Mouse (Mus musculus) liver, embryonic 15.5 days (tissue): ENCODE measurements around the gene Dlx3. TPM values are rescaled to one million over a fixed set of nuclear protein-coding genes. Genes with fewer than 3 reads are reported as not detected.

Source experiments
- ATAC-seq: fragments of 200-750 bp; cut with Nextera tagmentation; 2 replicates; pipeline ENCODE4 v1.8.0; 2017; ENCODE audit warnings: moderate number of reproducible peaks, mild to moderate bottlenecking, moderate library complexity; ENCODE audit not compliant: insufficient read depth
- H3K27ac ChIP-seq: fragments of 300-500 bp; sonication (generic); replicated peaks from 2 replicates; pipeline ENCODE4 v1.5.1; 2015; ENCODE audit warnings: mild to moderate bottlenecking, inconsistent platforms
- H3K27me3 ChIP-seq: fragments of 300-500 bp; sonication (generic); 2 replicates; pipeline ENCODE4 v1.6.1; 2015; ENCODE audit warnings: mild to moderate bottlenecking, inconsistent platforms
- H3K36me3 ChIP-seq: fragments of 300-500 bp; sonication (generic); replicated peaks from 2 replicates; pipeline ENCODE4 v1.6.1; 2015; ENCODE audit warnings: moderate library complexity, mild to moderate bottlenecking, inconsistent platforms
- H3K4me1 ChIP-seq: fragments of 300-500 bp; sonication (generic); replicated peaks from 2 replicates; pipeline ENCODE4 v1.6.1; 2015; ENCODE audit warnings: inconsistent platforms
- H3K4me2 ChIP-seq: fragments of 300-500 bp; sonication (generic); 2 replicates; pipeline ENCODE4 v1.6.1; 2015; ENCODE audit warnings: moderate library complexity, mild to moderate bottlenecking, inconsistent platforms
- H3K4me3 ChIP-seq: fragments of 300-500 bp; sonication (generic); replicated peaks from 2 replicates; pipeline ENCODE4 v1.5.1; 2015; ENCODE audit warnings: mild to moderate bottlenecking, inconsistent platforms
- H3K9ac ChIP-seq: fragments of 300-500 bp; sonication (generic); 2 replicates; pipeline ENCODE4 v1.6.1; 2015; ENCODE audit warnings: moderate library complexity, mild to moderate bottlenecking, inconsistent platforms
- H3K9me3 ChIP-seq: fragments of 300-500 bp; sonication (generic); replicated peaks from 2 replicates; pipeline ENCODE4 v1.6.1; 2016; ENCODE audit warnings: inconsistent platforms
- WGBS: fragments of 180-500 bp; shearing (Covaris S2); methylation state at CpG from one replicate; pipeline ENCODE4 v1.1.7; 2015; ENCODE audit warnings: mixed read lengths; ENCODE audit not compliant: insufficient replicate concordance; 5-methylcytosine and 5-hydroxymethylcytosine counted together
- polyA plus RNA-seq: library from polyadenylated mRNA; unstranded; fragments of >200 nt; fragmentation: Nextera tagmentation; extraction: Ambion mirVana; gene quantifications from 2 replicates; pipeline ENCODE4 v1.2.1, GENCODE M21; 2015

Dlx3 gene
- polyA plus RNA-seq, 1 experiment from 2014 or later: 0.05 TPM

DNA sequence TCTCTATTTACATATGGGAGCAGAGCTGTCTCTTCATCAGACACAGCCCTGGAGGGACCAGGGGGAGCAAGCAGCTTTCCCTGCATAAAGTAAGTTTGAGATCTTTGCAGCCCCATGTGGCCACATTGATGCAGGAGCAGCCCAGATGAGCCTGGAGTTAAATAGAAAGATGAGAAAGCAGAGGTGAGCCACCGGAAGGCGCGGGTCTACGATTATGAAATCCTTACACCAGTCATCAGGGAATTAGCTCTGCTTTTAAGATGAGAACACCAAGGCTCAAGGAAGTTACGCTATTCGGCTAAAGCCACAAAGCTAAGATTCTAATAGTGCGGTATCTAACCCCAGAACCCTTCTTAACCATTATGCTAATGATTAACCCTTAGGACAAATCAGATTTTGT, 42.0 kb upstream of the Dlx3 start:
- 35% methylated on average over 7 of the region's 7 CpGs for WGBS
- no peak for ATAC-seq
- no peak overlapping the region for H3K27ac ChIP-seq
- no peak overlapping the region for H3K4me2 ChIP-seq
- H3K4me1 ChIP-seq: peaks cover 38% of the 10 kb centered on the region
- H3K27me3 ChIP-seq: peaks cover 90% of the 10 kb centered on the region
- H3K36me3 ChIP-seq: no peaks in the 10 kb centered on the region
- no peaks in the 10 kb centered on the region for H3K9me3 ChIP-seq
- no peak overlapping the region for H3K9ac ChIP-seq
- H3K4me3 ChIP-seq: no peak overlapping the region

DNA sequence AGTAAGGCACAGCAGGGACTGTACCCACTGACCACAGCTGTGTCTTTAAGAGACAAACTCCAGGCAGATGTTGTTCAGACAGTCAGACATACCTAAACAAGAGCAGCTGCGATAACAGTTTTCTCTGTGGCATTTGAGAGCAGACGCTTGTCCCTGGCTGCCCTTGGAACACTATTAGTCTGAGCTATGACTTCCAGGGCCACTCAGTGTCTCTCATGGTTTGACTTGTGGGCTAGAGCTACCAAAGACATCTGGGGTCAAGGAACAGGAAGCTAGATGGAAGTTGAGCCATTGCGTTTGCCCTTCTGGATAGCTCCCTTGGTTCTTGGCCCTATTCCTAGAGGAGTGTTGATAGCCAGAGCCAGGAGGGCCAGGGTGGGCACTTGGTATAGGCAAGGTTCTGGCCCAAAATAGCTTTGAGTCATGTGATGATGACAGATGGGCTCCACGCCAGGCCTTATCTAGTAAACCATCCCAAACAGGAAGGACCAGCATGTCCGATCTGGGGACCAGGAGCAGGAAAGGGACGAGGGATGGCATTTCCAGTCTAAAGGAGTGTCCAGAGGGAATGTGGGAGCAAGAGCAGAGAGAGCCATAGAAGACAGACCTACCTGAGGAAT, 40.6 kb upstream of the Dlx3 start:
- Histone ChIP-seq H3K4me3 (no peak overlapping the region), H3K4me1 (peaks cover 40% of the 10 kb centered on the region), H3K4me2 (no peak overlapping the region), H3K9ac (no peak overlapping the region), H3K36me3 (no peaks in the 10 kb centered on the region), H3K27ac (no peak overlapping the region), H3K27me3 (peaks cover 76% of the 10 kb centered on the region), H3K9me3 (no peaks in the 10 kb centered on the region)
- WGBS: 37% methylated on average over 6 of the region's 6 CpGs
- ATAC-seq: no peak

DNA sequence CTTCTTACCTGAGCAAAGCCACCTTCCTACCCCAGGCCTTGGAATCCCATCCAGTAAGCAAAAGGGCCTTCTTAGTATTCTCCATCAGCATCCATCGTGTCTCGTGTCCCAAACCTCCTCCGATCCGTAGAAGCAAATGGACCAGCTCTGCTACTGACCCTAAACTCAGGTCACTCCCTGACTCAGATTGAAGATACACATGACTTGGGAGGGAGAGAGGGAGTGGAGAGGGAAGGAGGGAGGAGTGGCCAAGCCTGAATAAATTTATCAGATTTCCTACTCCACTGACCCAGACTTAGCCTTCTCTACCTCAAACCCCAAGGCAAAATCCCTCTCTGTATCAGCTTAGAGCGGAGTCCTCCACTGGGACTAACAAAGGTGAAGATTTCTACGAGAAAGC, 39.1 kb upstream of the Dlx3 start:
- H3K27ac ChIP-seq: no peak overlapping the region
- ATAC-seq: no peak
- H3K36me3 ChIP-seq: no peaks in the 10 kb centered on the region
- H3K4me2 ChIP-seq: no peak overlapping the region
- no peak overlapping the region for H3K9ac ChIP-seq
- H3K4me3 ChIP-seq: no peak overlapping the region
- H3K9me3 ChIP-seq: no peaks in the 10 kb centered on the region
- WGBS: 73% methylated on average over 6 of the region's 6 CpGs
- H3K4me1 ChIP-seq: peaks cover 28% of the 10 kb centered on the region; the same call in 1 of the 2 replicates
- H3K27me3 ChIP-seq: peaks cover 62% of the 10 kb centered on the region

DNA sequence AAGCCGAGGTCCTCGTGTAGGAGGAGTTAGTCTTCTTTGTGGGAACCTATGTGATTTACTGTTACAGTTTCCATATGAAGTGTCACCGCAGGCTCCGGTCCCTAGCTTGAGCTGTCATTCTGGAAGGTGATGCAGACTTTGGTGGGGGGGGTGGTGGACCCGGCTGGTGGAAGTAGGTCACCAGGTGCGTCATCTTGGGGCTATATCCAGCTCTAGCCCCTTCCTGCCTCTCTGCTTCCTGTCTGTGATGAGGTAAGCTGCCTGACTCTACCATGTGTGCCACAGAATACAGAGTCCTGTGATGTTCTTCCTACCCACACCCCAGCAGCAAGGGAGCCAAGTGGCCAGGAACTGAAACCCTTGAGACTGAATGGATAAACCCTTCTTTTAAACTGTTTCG, 37.0 kb upstream of the Dlx3 start:
- Histone ChIP-seq H3K9me3 (no peaks in the 10 kb centered on the region), H3K4me1 (peaks cover 20% of the 10 kb centered on the region), H3K4me3 (no peak overlapping the region), H3K27ac (no peak overlapping the region), H3K27me3 (peaks cover 41% of the 10 kb centered on the region), H3K36me3 (no peaks in the 10 kb centered on the region), H3K9ac (no peak overlapping the region), H3K4me2 (no peak overlapping the region)
- no peak for ATAC-seq
- WGBS: 50% methylated on average over 7 of the region's 7 CpGs

GRCm38 (mm10) chr11:95084175-95084574, 35.7 kb upstream of the Dlx3 start:
- no peak for ATAC-seq
- no peaks in the 10 kb centered on the region for H3K36me3 ChIP-seq
- H3K9me3 ChIP-seq: no peaks in the 10 kb centered on the region
- H3K4me3 ChIP-seq: no peak overlapping the region
- peaks cover 9% of the 10 kb centered on the region for H3K4me1 ChIP-seq
- no peak overlapping the region for H3K4me2 ChIP-seq
- WGBS: 39% methylated on average over 4 of the region's 4 CpGs
- H3K27me3 ChIP-seq: peaks cover 28% of the 10 kb centered on the region
- no peak overlapping the region for H3K9ac ChIP-seq
- H3K27ac ChIP-seq: no peak overlapping the region

- H3K4me1 ChIP-seq: peaks cover 9% of the 10 kb centered on the region
- no peak overlapping the region for H3K4me3 ChIP-seq
- H3K9me3 ChIP-seq: no peaks in the 10 kb centered on the region
- no peaks in the 10 kb centered on the region for H3K36me3 ChIP-seq
- no peak overlapping the region for H3K9ac ChIP-seq
- no peak overlapping the region for H3K4me2 ChIP-seq
- ATAC-seq: no peak
- H3K27ac ChIP-seq: no peak overlapping the region
- H3K27me3 ChIP-seq: peaks cover 21% of the 10 kb centered on the region
- WGBS: 38% methylated on average over 5 of the region's 5 CpGs
These were observed 35.0 kb upstream of the Dlx3 start for GRCm38 (mm10) chr11:95084811-95085382.

DNA sequence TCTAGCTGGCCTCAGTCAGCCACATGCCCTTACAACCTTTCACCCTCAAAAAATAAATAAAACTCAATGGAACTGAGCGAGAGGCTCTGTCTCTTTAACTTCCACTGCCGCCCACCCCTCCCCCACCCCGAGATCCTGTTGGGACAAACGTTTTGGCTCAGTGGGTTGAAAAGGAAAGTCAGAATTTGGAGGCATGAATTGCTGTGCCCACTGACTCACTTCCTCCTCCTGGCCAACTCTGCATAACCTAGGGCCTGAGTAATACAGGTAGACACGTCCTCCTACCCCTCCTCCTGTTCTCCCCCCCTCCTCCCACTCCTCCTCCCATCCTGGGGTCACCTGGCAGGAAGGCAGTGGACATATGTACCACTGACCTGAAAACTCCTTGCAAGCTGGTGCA, 34.2 kb upstream of the Dlx3 start:
- no peak for ATAC-seq
- H3K9me3 ChIP-seq: no peaks in the 10 kb centered on the region
- 19% methylated on average over 5 of the region's 5 CpGs for WGBS
- no peak overlapping the region for H3K4me2 ChIP-seq
- no peak overlapping the region for H3K9ac ChIP-seq
- H3K4me1 ChIP-seq: peaks cover 9% of the 10 kb centered on the region
- peaks cover 13% of the 10 kb centered on the region for H3K27me3 ChIP-seq
- no peak overlapping the region for H3K4me3 ChIP-seq
- H3K27ac ChIP-seq: no peak overlapping the region
- H3K36me3 ChIP-seq: no peaks in the 10 kb centered on the region

DNA sequence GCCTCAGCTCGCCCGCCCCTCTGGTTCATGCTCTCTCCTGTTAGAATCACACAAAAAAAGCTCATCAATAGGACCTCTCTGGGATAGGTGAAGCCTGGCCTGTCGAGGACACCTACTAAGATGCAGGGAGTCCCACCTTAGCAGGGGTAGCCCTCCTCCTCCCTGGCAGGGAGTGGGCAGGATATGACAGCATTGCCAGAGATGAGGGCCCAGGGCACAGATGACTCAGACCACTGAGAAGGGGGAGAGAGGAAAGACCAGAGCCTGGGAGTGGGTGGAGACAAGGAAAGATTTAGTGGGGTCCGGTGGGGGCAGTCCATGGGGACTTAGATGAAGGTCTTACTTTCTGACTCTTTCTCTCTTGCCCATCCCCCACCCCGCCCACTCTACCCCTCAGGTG, 33.7 kb upstream of the Dlx3 start:
- H3K36me3 ChIP-seq: no peaks in the 10 kb centered on the region
- peaks cover 9% of the 10 kb centered on the region for H3K4me1 ChIP-seq
- H3K4me3 ChIP-seq: no peak overlapping the region
- WGBS: 27% methylated on average over 5 of the region's 5 CpGs
- H3K27me3 ChIP-seq: peaks cover 9% of the 10 kb centered on the region
- H3K9me3 ChIP-seq: no peaks in the 10 kb centered on the region
- H3K9ac ChIP-seq: no peak overlapping the region
- no peak overlapping the region for H3K27ac ChIP-seq
- no peak for ATAC-seq
- H3K4me2 ChIP-seq: no peak overlapping the region

- no peak for ATAC-seq
- no peaks in the 10 kb centered on the region for H3K9me3 ChIP-seq
- H3K4me2 ChIP-seq: no peak overlapping the region
- H3K27ac ChIP-seq: no peak overlapping the region
- H3K36me3 ChIP-seq: no peaks in the 10 kb centered on the region
- WGBS: 56% methylated on average over 17 of the region's 17 CpGs
- peaks cover under 1% of the 10 kb centered on the region; the same call in 1 of the 2 replicates for H3K27me3 ChIP-seq
- H3K4me1 ChIP-seq: peaks cover 9% of the 10 kb centered on the region
- no peak overlapping the region for H3K4me3 ChIP-seq
- H3K9ac ChIP-seq: no peak overlapping the region
These were observed 32.4 kb upstream of the Dlx3 start for GRCm38 (mm10) chr11:95087301-95088228.

DNA sequence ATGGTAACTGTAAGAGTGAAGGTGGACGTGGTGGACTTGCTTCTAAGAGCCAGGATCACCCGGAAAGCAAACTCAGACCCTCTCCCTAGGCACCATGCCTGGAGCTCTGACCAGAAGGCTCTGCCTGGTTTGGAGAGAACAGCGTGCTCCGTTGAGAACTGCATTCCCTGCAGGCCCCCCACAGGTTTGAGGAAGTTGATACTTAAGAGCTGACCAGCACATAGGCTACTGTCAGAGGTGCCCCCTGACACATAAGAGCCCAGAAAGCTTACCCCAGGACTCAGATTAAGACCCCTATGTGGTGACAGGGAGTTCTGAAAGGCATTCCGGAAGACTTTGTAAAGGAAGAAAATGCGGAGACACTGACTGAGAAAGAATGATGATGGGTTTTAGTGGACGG, 31.6 kb upstream of the Dlx3 start:
- 39% methylated on average over 7 of the region's 7 CpGs for WGBS
- no peak overlapping the region for H3K9ac ChIP-seq
- H3K27ac ChIP-seq: no peak overlapping the region
- no peak overlapping the region for H3K4me2 ChIP-seq
- no peaks in the 10 kb centered on the region for H3K27me3 ChIP-seq
- no peaks in the 10 kb centered on the region for H3K9me3 ChIP-seq
- peaks cover 9% of the 10 kb centered on the region for H3K4me1 ChIP-seq
- H3K4me3 ChIP-seq: no peak overlapping the region
- H3K36me3 ChIP-seq: no peaks in the 10 kb centered on the region
- ATAC-seq: no peak
